Mouse (Mus musculus) erythroid progenitor cell, adult 5-6 weeks (primary cell): ENCODE results near the gene Cfap57. TPM values are rescaled to one million over a fixed set of nuclear protein-coding genes. Genes with fewer than 3 reads are reported as not detected.
A peak's percentile ranks its signal among the peaks of the same experiment; 100 is the strongest.

Source experiments
- ATAC-seq: replicated peaks from 2 replicates; pipeline ENCODE4 v1.8.0; 2016; ENCODE audit warnings: moderate number of reproducible peaks, mild to moderate bottlenecking, moderate TSS enrichment, inconsistent platforms; ENCODE audit not compliant: poor library complexity, low FRiP score, severe bottlenecking
- total RNA-seq, 2 experiments: library from RNA; stranded (forward) in 1 of 2; stranded (reverse) in 1 of 2; fragments of 150-400 nt in 1 of 2; fragments of 186-747, 209-891 nt in 1 of 2; gene quantifications; 2 replicates each; pipeline versions ENCODE4 v1.2.3 to v1.2.4; 2015 to 2017; ENCODE audit warnings: low replicate concordance in 2 of 2

The Cfap57 gene
- not detected in 2 replicates for total RNA-seq (2015; ENCODE audit: low replicate concordance)
- total RNA-seq (2017; ENCODE audit: low replicate concordance), result 0.08 and 0.64 TPM in 2 replicates

- ATAC-seq, result peak; percentile 97
Measured at GRCm38 (mm10) chr4:118620279-118620966, at the start of gene Cfap57, which contains the start of gene Ebna1bp2. Gene Cfap57 (minus strand): TSS chr4:118620777. Gene Ebna1bp2 (plus strand): TSS chr4:118620799.

- no peak for ATAC-seq
Measured at GRCm38 (mm10) chr4:118658652-118659051, 38.1 kb upstream of the Cfap57 start, which contains the start of gene Olfr62. Gene Olfr62 (plus strand): TSS chr4:118658952.

GRCm38 (mm10) chr4:118645234-118645633, 24.7 kb upstream of the Cfap57 start:
- ATAC-seq, result no peak

- no peak for ATAC-seq
Measured at GRCm38 (mm10) chr4:118642346-118643190, 22.0 kb upstream of the Cfap57 start.

- no peak for ATAC-seq
Measured at GRCm38 (mm10) chr4:118630261-118630660, 9.7 kb upstream of the Cfap57 start.

GRCm38 (mm10) chr4:118621781-118622180, 1.2 kb upstream of the Cfap57 start:
- ATAC-seq, result no peak

- no peak for ATAC-seq
Measured at GRCm38 (mm10) chr4:118620967-118621320, 367 bp upstream of the Cfap57 start.

GRCm38 (mm10) chr4:118615412-118615811, 5.2 kb downstream of the Cfap57 start:
- ATAC-seq, result no peak

GRCm38 (mm10) chr4:118612619-118613018, 8.0 kb downstream of the Cfap57 start:
- no peak for ATAC-seq

GRCm38 (mm10) chr4:118609836-118610235, 10.7 kb downstream of the Cfap57 start:
- ATAC-seq, result no peak

GRCm38 (mm10) chr4:118604065-118604464, 16.5 kb downstream of the Cfap57 start:
- ATAC-seq, result no peak

GRCm38 (mm10) chr4:118589733-118590130, 30.8 kb downstream of the Cfap57 start:
- ATAC-seq, result no peak

- ATAC-seq, result no peak
Measured at GRCm38 (mm10) chr4:118589053-118589732, 31.4 kb downstream of the Cfap57 start.

- ATAC-seq, result no peak
Measured at GRCm38 (mm10) chr4:118582629-118583028, 37.9 kb downstream of the Cfap57 start.

GRCm38 (mm10) chr4:118581508-118581907, 39.1 kb downstream of the Cfap57 start:
- ATAC-seq, result no peak

- ATAC-seq, result no peak
Measured at GRCm38 (mm10) chr4:118579313-118579712, 41.3 kb downstream of the Cfap57 start.

GRCm38 (mm10) chr4:118576097-118576496, 44.5 kb downstream of the Cfap57 start:
- ATAC-seq, result peak; percentile 64; the same call in 1 of the 2 replicates

- ATAC-seq, result no peak
Measured at GRCm38 (mm10) chr4:118571441-118571840, 49.1 kb downstream of the Cfap57 start.

- no peak for ATAC-seq
Measured at GRCm38 (mm10) chr4:118569320-118569719, 51.3 kb downstream of the Cfap57 start.

- ATAC-seq, result peak; percentile 84
Measured at GRCm38 (mm10) chr4:118568709-118569108, 51.9 kb downstream of the Cfap57 start.
